Mouse (Mus musculus): ENCODE measurements around the gene Cyb561d2.
A peak's percentile ranks its signal among the peaks of the same experiment; 100 is the strongest.

The Cyb561d2 gene

GRCm38 (mm10) chr9:107522400-107522711, 19.6 kb downstream of the Cyb561d2 start:
- no peak for DNase-seq (ENCODE audit: low read depth in 2 of 2, low spot score in 2 of 2)

- no peak for DNase-seq (ENCODE audit: low read depth in 2 of 2, low spot score in 2 of 2)
Measured at GRCm38 (mm10) chr9:107521711-107522399, 20.1 kb downstream of the Cyb561d2 start.

GRCm38 (mm10) chr9:107521190-107521589, 20.8 kb downstream of the Cyb561d2 start:
- DNase-seq (ENCODE audit: low read depth in 2 of 2, low spot score in 2 of 2), result no peak

GRCm38 (mm10) chr9:107520331-107520730, 21.7 kb downstream of the Cyb561d2 start:
- no peak for DNase-seq (ENCODE audit: low read depth in 2 of 2, low spot score in 2 of 2)

- peak; percentile 70 to 73 for DNase-seq (ENCODE audit: low read depth in 2 of 2, low spot score in 2 of 2)
Measured at GRCm38 (mm10) chr9:107514303-107514955, 27.6 kb downstream of the Cyb561d2 start.

- no peak for DNase-seq (ENCODE audit: low read depth in 2 of 2, low spot score in 2 of 2)
Measured at GRCm38 (mm10) chr9:107512326-107512725, 29.7 kb downstream of the Cyb561d2 start.

GRCm38 (mm10) chr9:107511436-107511835, 30.6 kb downstream of the Cyb561d2 start:
- no peak for DNase-seq (ENCODE audit: low read depth in 2 of 2, low spot score in 2 of 2)

- no peak for DNase-seq (ENCODE audit: low read depth in 2 of 2, low spot score in 2 of 2)
Measured at GRCm38 (mm10) chr9:107510384-107511100, 31.5 kb downstream of the Cyb561d2 start.

GRCm38 (mm10) chr9:107508266-107508665, 33.7 kb downstream of the Cyb561d2 start:
- no peak for DNase-seq (ENCODE audit: low read depth in 2 of 2, low spot score in 2 of 2)

- no peak for DNase-seq (ENCODE audit: low read depth in 2 of 2, low spot score in 2 of 2)
Measured at GRCm38 (mm10) chr9:107504662-107505537, 37.1 kb downstream of the Cyb561d2 start.

GRCm38 (mm10) chr9:107502131-107502846, 39.7 kb downstream of the Cyb561d2 start:
- no peak for DNase-seq (ENCODE audit: low read depth in 2 of 2, low spot score in 2 of 2)

- no peak for DNase-seq (ENCODE audit: low read depth in 2 of 2, low spot score in 2 of 2)
Measured at GRCm38 (mm10) chr9:107500708-107501286, 41.2 kb downstream of the Cyb561d2 start.

GRCm38 (mm10) chr9:107496359-107496758, 45.6 kb downstream of the Cyb561d2 start:
- no peak for DNase-seq (ENCODE audit: low read depth in 2 of 2, low spot score in 2 of 2)

- no peak for DNase-seq (ENCODE audit: low read depth in 2 of 2, low spot score in 2 of 2)
Measured at GRCm38 (mm10) chr9:107494238-107494637, 47.8 kb downstream of the Cyb561d2 start.

GRCm38 (mm10) chr9:107493511-107493910, 48.5 kb downstream of the Cyb561d2 start:
- no peak for DNase-seq (ENCODE audit: low read depth in 2 of 2, low spot score in 2 of 2)

GRCm38 (mm10) chr9:107490625-107491024, 51.4 kb downstream of the Cyb561d2 start:
- DNase-seq (ENCODE audit: low read depth in 2 of 2, low spot score in 2 of 2), result no peak

- DNase-seq (ENCODE audit: low read depth in 2 of 2, low spot score in 2 of 2), result no peak
Measured at GRCm38 (mm10) chr9:107490146-107490545, 51.8 kb downstream of the Cyb561d2 start.
